Mouse (Mus musculus) neutrophil, adult 83 days (primary cell): ENCODE results near the gene Banf1. TPM values are rescaled to one million over a fixed set of nuclear protein-coding genes. Genes with fewer than 3 reads are reported as not detected.

Experiments used
- total RNA-seq, 2 experiments: library from RNA; stranded (reverse); gene quantifications; one replicate each; pipeline ENCODE4 v1.2.4; 2023

Gene Banf1
- 10 to 100 TPM; 77.5 to 94.0 TPM for total RNA-seq

GRCm38 (mm10) chr19:5367053-5367359 is at the start of gene Banf1:
TSS of gene Banf1 (minus strand) at chr19:5367168.

GRCm38 (mm10) chr19:5402293-5402692 is 35.3 kb upstream of the Banf1 start, which contains the start of gene Tsga10ip:
TSS of gene Tsga10ip (minus strand) at chr19:5402526.

GRCm38 (mm10) chr19:5388588-5389242 is 21.7 kb upstream of the Banf1 start, which contains the start of gene Sart1:
TSS of gene Sart1 (minus strand) at chr19:5388703.

GRCm38 (mm10) chr19:5366175-5367052 is 554 bp downstream of the Banf1 start, which contains the start of gene Eif1ad:
TSS of gene Eif1ad (plus strand) at chr19:5366741.

DNA sequence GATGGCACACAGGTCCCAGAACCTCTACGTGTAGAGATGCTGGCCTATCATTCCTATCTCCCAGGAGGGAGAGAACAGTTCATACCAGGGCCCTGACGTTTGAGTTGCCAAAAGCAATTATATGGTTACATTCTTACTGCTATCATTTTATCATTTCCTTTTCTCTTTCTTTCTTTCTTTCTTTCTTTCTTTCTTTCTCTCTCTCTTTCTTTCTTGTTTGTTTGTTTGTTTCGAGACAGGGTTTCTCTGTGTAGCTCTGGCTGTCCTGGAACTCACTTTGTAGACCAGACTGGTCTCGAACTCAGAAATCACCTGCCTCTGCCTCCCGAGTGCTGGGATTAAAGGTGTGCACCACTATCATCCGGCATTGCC is 17.5 kb downstream of the Banf1 start, which contains the start of gene Cst6:
Gene Cst6 (minus strand): TSS at position 73 of the 372 bp plus-strand sequence.

DNA sequence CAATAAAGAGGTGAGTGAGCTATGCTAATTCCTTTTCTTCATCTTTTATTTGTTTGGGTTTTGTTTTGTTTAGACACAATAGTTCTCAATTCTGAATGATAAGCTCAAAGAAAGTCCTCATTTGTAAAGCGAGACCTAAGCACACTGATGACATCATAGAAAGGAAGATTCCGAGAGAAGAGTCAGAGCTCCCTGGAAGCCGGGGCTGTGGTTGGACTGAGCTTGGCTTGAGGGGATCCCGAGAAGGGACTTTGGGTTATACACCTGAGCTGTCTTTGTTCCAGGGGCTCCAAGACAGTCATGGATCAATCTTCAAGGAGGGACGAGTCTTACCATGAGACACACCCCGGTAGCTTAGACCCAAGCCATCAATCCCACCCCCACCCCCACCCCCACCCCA is 31.5 kb downstream of the Banf1 start, which contains the start of gene Catsper1:
Gene Catsper1 (plus strand): TSS at position 301 of the 400 bp plus-strand sequence.

Other genes with a start within 250 kb of the Banf1 start
- 10 to 100 TPM; 10.2 to 11.9 TPM for gene Klc2, start 248.6 kb downstream of the Banf1 start, total RNA-seq
- gene Pacs1, start 94.0 kb downstream of the Banf1 start, total RNA-seq, result 100 to 1,000 TPM in 1 of 2 experiments, 10 to 100 TPM in 1; 91.2 to 101 TPM
- gene Sf3b2, start 71.7 kb downstream of the Banf1 start, total RNA-seq, result 100 to 1,000 TPM; 203 to 204 TPM
- not detected for gene Gal3st3, start 68.8 kb downstream of the Banf1 start, total RNA-seq
- not detected for gene Catsper1, start 31.4 kb downstream of the Banf1 start, total RNA-seq
- gene Cst6, start 17.6 kb downstream of the Banf1 start, total RNA-seq, result not detected
- gene Eif1ad, start 427 bp downstream of the Banf1 start, total RNA-seq, result 10 to 100 TPM; 20.3 to 20.6 TPM
- gene Sart1, start 21.5 kb upstream of the Banf1 start, total RNA-seq, result 10 to 100 TPM; 89.1 to 96.6 TPM
- gene Tsga10ip, start 35.4 kb upstream of the Banf1 start, total RNA-seq, result not detected
- gene Drap1, start 57.8 kb upstream of the Banf1 start, total RNA-seq, result 100 to 1,000 TPM; 104 to 121 TPM
- gene AI837181, start 58.0 kb upstream of the Banf1 start, total RNA-seq, result 10 to 100 TPM; 36.4 to 36.5 TPM
- gene Fosl1, start 80.4 kb upstream of the Banf1 start, total RNA-seq, result 10 to 100 TPM; 37.1 to 40.2 TPM
- 1 to 10 TPM; 1.6 TPM for gene Ccdc85b, start 90.7 kb upstream of the Banf1 start, total RNA-seq
- 10 to 100 TPM; 47.8 to 53.1 TPM for gene Fibp, start 93.4 kb upstream of the Banf1 start, total RNA-seq
- gene Ctsw, start 101.3 kb upstream of the Banf1 start, total RNA-seq, result not detected
- 1 to 10 TPM in 1 of 2 experiments, under 1 TPM in 1; 0.53 to 1.8 TPM for gene Efemp2, start 106.8 kb upstream of the Banf1 start, total RNA-seq
- gene Mus81, start 121.2 kb upstream of the Banf1 start, total RNA-seq, result 10 to 100 TPM; 17.1 to 18.7 TPM
- 1,000 to 10,000 TPM; 1,642 to 1,678 TPM for gene Cfl1, start 123.3 kb upstream of the Banf1 start, total RNA-seq
- 1 to 10 TPM; 1.2 to 1.4 TPM for gene 1700020D05Rik, start 136.6 kb upstream of the Banf1 start, total RNA-seq
- 1 to 10 TPM; 6.2 to 6.6 TPM for gene Snx32, start 143.4 kb upstream of the Banf1 start, total RNA-seq
- gene Ovol1, start 193.5 kb upstream of the Banf1 start, total RNA-seq, result under 1 TPM in 1 of 2 experiments, not detected in 1; 0.18 TPM
- 10 to 100 TPM; 72.1 to 79.9 TPM for gene Ap5b1, start 200.9 kb upstream of the Banf1 start, total RNA-seq
- 100 to 1,000 TPM; 164 to 169 TPM for gene Rnaseh2c, start 234.7 kb upstream of the Banf1 start, total RNA-seq
- gene Kat5, start 243.1 kb upstream of the Banf1 start, total RNA-seq, result 10 to 100 TPM; 63.2 to 72.7 TPM